Mouse (Mus musculus) MEL (cell line): ENCODE measurements around the gene Lrrc7. TPM values are rescaled to one million over a fixed set of nuclear protein-coding genes. Genes with fewer than 3 reads are reported as not detected.

ENCODE experiments used
- DNase-seq: peaks from one replicate; pipeline ENCODE4 v3.0.0; 2011; ENCODE audit warnings: low read depth, low spot score
- H3K27ac ChIP-seq: 2 replicates; pipeline ENCODE4 v1.5.1; 2012; ENCODE audit warnings: low read depth, mild to moderate bottlenecking, control low read depth, low read length, moderate library complexity; ENCODE audit not compliant: control insufficient read depth
- H3K27me3 ChIP-seq, 2 experiments: fragments of 150-350 bp in 1 of 2; sonication (generic) in 1 of 2; 2 replicates each; pipeline ENCODE4 v1.6.1; 2012; ENCODE audit warnings: low read length in 2 of 2, mild to moderate bottlenecking in 2 of 2, improper control_type of control experiment in 1 of 2, moderate library complexity in 1 of 2; ENCODE audit not compliant: insufficient read depth in 2 of 2, control insufficient read depth in 1 of 2
- H3K36me3 ChIP-seq, 2 experiments: 2 replicates each; pipeline ENCODE4 v1.6.1; 2012 to 2014; ENCODE audit warnings: low read length in 2 of 2, improper control_type of control experiment in 1 of 2, inconsistent platforms in 1 of 2, mild to moderate bottlenecking in 1 of 2; ENCODE audit not compliant: insufficient read depth in 2 of 2, control insufficient read depth in 1 of 2
- H3K4me1 ChIP-seq, 2 experiments: fragments of 150-350 bp in 1 of 2; sonication (generic) in 1 of 2; 2 replicates each; pipeline ENCODE4 v1.6.1; 2012; ENCODE audit warnings: low read length in 2 of 2, improper control_type of control experiment in 1 of 2, mild to moderate bottlenecking in 1 of 2; ENCODE audit not compliant: insufficient read depth in 2 of 2, control insufficient read depth in 1 of 2
- H3K4me3 ChIP-seq, 2 experiments: fragments of 150-350 bp in 1 of 2; sonication (generic) in 1 of 2; 2 replicates each; pipeline ENCODE4 v1.5.1; 2012; ENCODE audit warnings: low read depth in 2 of 2, low read length in 2 of 2, mild to moderate bottlenecking in 2 of 2, moderate library complexity in 2 of 2, control low read depth in 1 of 2, improper control_type of control experiment in 1 of 2; ENCODE audit not compliant: control insufficient read depth in 1 of 2, insufficient read depth in 1 of 2
- H3K79me2 ChIP-seq: 2 replicates; pipeline ENCODE4 v1.6.1; 2012; ENCODE audit warnings: mild to moderate bottlenecking, low read length, moderate library complexity; ENCODE audit not compliant: control insufficient read depth, poor library complexity, insufficient read depth
- H3K9ac ChIP-seq: 2 replicates; pipeline ENCODE4 v1.6.1; 2012; ENCODE audit warnings: low read depth, mild to moderate bottlenecking, control low read depth, low read length, moderate library complexity; ENCODE audit not compliant: control insufficient read depth, poor library complexity, severe bottlenecking
- H3K9me3 ChIP-seq: fragments of 150-350 bp; sonication (generic); replicated peaks from 2 replicates; pipeline ENCODE4 v1.6.1; 2012; ENCODE audit warnings: mild to moderate bottlenecking, low read length, improper control_type of control experiment, moderate library complexity; ENCODE audit not compliant: insufficient read depth
- CHD1 ChIP-seq: IDR thresholded peaks from 2 replicates; pipeline ENCODE4 v1.6.1; 2012; ENCODE audit warnings: low read depth, mild to moderate bottlenecking, inconsistent platforms, low read length, improper control_type of control experiment
- CHD2 ChIP-seq: IDR thresholded peaks from 2 replicates; pipeline ENCODE4 v1.6.1; 2011; ENCODE audit warnings: low read length, improper control_type of control experiment
- CTCF ChIP-seq, 3 experiments: IDR thresholded peaks in 2 of 3; conservative IDR thresholded peaks in 1 of 3; 2 replicates each; pipeline ENCODE4 v1.5.1; 2011 to 2012; ENCODE audit warnings: low read length in 3 of 3, low read depth in 2 of 3, mild to moderate bottlenecking in 2 of 3, improper control_type of control experiment in 1 of 3, inconsistent platforms in 1 of 3, mixed read lengths in 1 of 3, moderate library complexity in 1 of 3; ENCODE audit not compliant: control insufficient read depth in 1 of 3, insufficient read depth in 1 of 3, poor library complexity in 1 of 3, severe bottlenecking in 1 of 3
- ELF1 ChIP-seq: IDR thresholded peaks from 2 replicates; pipeline ENCODE4 v1.6.1; 2014; ENCODE audit warnings: low read depth, mild to moderate bottlenecking, inconsistent platforms, low read length, improper control_type of control experiment, moderate library complexity
- HCFC1 ChIP-seq: IDR thresholded peaks from 2 replicates; pipeline ENCODE4 v1.6.1; 2012; ENCODE audit warnings: low read depth, mild to moderate bottlenecking, inconsistent platforms, low read length, improper control_type of control experiment, moderate library complexity
- KAT2A ChIP-seq: conservative IDR thresholded peaks from 2 replicates; pipeline ENCODE4 v1.6.1; 2012; ENCODE audit warnings: low read depth, low read length, improper control_type of control experiment, inconsistent platforms
- MAFK ChIP-seq: IDR thresholded peaks from 2 replicates; pipeline ENCODE4 v1.6.1; 2011; ENCODE audit warnings: low read depth, mild to moderate bottlenecking, low read length, improper control_type of control experiment, borderline replicate concordance
- MAX ChIP-seq: IDR thresholded peaks from 2 replicates; pipeline ENCODE4 v1.6.1; 2011; ENCODE audit warnings: low read length, improper control_type of control experiment
- MEF2A ChIP-seq: IDR thresholded peaks from 2 replicates; pipeline ENCODE4 v1.6.1; 2014; ENCODE audit warnings: low read depth, mild to moderate bottlenecking, inconsistent platforms, low read length, improper control_type of control experiment; ENCODE audit not compliant: poor library complexity, insufficient replicate concordance, severe bottlenecking; ENCODE audit errors: extremely low read depth
- MYC ChIP-seq: IDR thresholded peaks from 2 replicates; pipeline ENCODE4 v1.6.1; 2011; ENCODE audit warnings: low read depth, mild to moderate bottlenecking, low read length, improper control_type of control experiment, moderate library complexity
- NELFE ChIP-seq: IDR thresholded peaks from 2 replicates; pipeline ENCODE4 v1.6.1; 2011; ENCODE audit warnings: low read depth, low read length, improper control_type of control experiment
- POLR2A ChIP-seq, 2 experiments: IDR thresholded peaks; 2 replicates each; pipeline ENCODE4 v1.6.1; 2011 to 2012; ENCODE audit warnings: low read length in 2 of 2, mild to moderate bottlenecking in 2 of 2, control low read depth in 1 of 2, improper control_type of control experiment in 1 of 2, low read depth in 1 of 2, moderate library complexity in 1 of 2; ENCODE audit not compliant: control insufficient read depth in 1 of 2, insufficient read depth in 1 of 2, poor library complexity in 1 of 2
- POLR2AphosphoS5 ChIP-seq: IDR thresholded peaks from 2 replicates; pipeline ENCODE4 v1.6.1; 2012; ENCODE audit warnings: low read depth, borderline replicate concordance, mild to moderate bottlenecking, inconsistent platforms, low read length, moderate library complexity, mixed read lengths
- RCOR1 ChIP-seq: IDR thresholded peaks from 2 replicates; pipeline ENCODE4 v1.6.1; 2012; ENCODE audit warnings: low read depth, mild to moderate bottlenecking, inconsistent platforms, low read length, improper control_type of control experiment
- SMC3 ChIP-seq: IDR thresholded peaks from 2 replicates; pipeline ENCODE4 v1.6.1; 2011; ENCODE audit warnings: low read depth, low read length, improper control_type of control experiment
- ZC3H11A ChIP-seq: IDR thresholded peaks from 2 replicates; pipeline ENCODE4 v1.6.1; 2012; ENCODE audit warnings: low read depth, mild to moderate bottlenecking, inconsistent platforms, low read length, improper control_type of control experiment
- polyA plus RNA-seq, 2 experiments: library from polyadenylated mRNA; stranded (reverse) in 1 of 2; unstranded in 1 of 2; fragments of >175 nt in 1 of 2; fragments of >200 nt in 1 of 2; gene quantifications; 2 replicates each; pipeline versions ENCODE4 v1.2.1 to v1.2.4; 2012; ENCODE audit warnings: low replicate concordance in 2 of 2, low read depth in 1 of 2; ENCODE audit not compliant: insufficient read length in 2 of 2, insufficient read depth in 1 of 2, missing spikeins in 1 of 2
- total RNA-seq: library from RNA; depleted of rRNA; stranded (reverse); fragments of 300-350 nt; gene quantifications from 2 replicates; pipeline ENCODE4 v1.2.3, GENCODE M21; 2012

Lrrc7 gene
- total and polyA plus RNA-seq, 3 experiments: not detected

DNA sequence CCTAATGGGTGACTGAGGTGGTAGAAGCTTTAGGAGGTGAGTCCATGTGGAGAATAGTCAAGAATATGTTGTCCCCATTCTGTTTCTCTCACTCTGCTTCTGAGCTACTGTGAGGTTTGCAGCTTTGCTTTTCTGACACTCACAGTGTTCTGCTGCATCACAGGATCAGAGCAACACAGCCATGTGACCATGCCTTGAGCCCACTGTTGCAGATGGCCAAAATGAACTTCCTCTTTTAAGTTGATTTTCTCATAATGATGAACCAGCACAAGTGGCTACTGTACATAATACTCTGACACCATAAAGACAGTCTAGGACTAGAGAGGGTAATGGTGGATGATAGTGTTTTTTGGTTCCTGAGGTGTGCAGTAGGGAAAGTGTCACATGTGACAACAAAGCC is 366.6 kb downstream of the Lrrc7 start:
- Histone ChIP-seq H3K9me3 (no peaks in the 10 kb centered on the region), H3K79me2 (no peaks in the 10 kb centered on the region), H3K36me3 (no peaks in the 10 kb centered on the region), H3K9ac (no peak overlapping the region), H3K27ac (no peak overlapping the region), H3K27me3 (no peaks in the 10 kb centered on the region), H3K4me3 (no peak overlapping the region), H3K4me1 (no peaks in the 10 kb centered on the region)
- DNase-seq: peak; percentile 2
- TF ChIP-seq SMC3 (no peak), CTCF (IDR thresholded peaks at IDR 0.05 in 2 of 3, conservative IDR thresholded peaks at IDR 0.05 in 1 of 3; ENCODE audit: control insufficient read depth in 1 of 3, insufficient read depth in 1 of 3, low read depth in 2 of 3, low read length in 3 of 3, poor library complexity in 1 of 3, severe bottlenecking in 1 of 3) (no peak), ELF1 (no peak), MYC (no peak)

DNA sequence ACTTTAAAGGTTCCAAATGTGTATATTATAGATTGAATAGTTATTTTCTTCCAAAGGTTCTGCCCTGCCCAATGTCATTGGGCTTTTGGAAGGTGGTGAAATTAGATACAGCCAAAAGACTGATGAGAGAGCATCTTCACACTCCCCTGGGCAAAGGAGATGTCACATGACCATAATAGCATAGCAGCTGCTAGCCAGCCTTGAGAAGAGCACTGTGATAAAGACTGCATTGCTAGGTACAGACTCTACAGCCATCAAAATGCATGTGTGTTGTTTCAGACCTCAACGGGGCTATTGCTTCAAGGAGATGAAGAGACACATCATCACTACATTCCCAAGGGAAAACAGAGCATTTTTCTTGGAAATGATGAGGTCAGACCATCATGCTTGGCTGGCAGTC is 368.8 kb downstream of the Lrrc7 start:
- no peak for DNase-seq
- TF ChIP-seq HCFC1 (no peak), POLR2AphosphoS5 (no peak), MAFK (no peak), POLR2A (IDR thresholded peaks at IDR 0.05; ENCODE audit: control insufficient read depth in 1 of 2, insufficient read depth in 1 of 2, low read depth in 1 of 2, low read length in 2 of 2, poor library complexity in 1 of 2) (no peak), MAX (no peak), KAT2A (no peak), MEF2A (no peak), RCOR1 (no peak), CHD1 (no peak), CHD2 (no peak), ZC3H11A (no peak), SMC3 (no peak), NELFE (no peak)

More for the DNA sequence above, 368.8 kb downstream of the Lrrc7 start:
- Histone ChIP-seq H3K4me3 (no peak overlapping the region), H3K27me3 (no peaks in the 10 kb centered on the region), H3K79me2 (no peaks in the 10 kb centered on the region), H3K36me3 (no peaks in the 10 kb centered on the region), H3K27ac (no peak overlapping the region), H3K9me3 (no peaks in the 10 kb centered on the region), H3K4me1 (no peaks in the 10 kb centered on the region), H3K9ac (no peak overlapping the region)
